Mouse (Mus musculus) lung, postnatal 10 days (tissue): ENCODE results near the gene Tmem131l.

Experiments
- DNase-seq: peaks from one replicate; pipeline ENCODE4 v3.0.0; 2021

The Tmem131l gene

DNA sequence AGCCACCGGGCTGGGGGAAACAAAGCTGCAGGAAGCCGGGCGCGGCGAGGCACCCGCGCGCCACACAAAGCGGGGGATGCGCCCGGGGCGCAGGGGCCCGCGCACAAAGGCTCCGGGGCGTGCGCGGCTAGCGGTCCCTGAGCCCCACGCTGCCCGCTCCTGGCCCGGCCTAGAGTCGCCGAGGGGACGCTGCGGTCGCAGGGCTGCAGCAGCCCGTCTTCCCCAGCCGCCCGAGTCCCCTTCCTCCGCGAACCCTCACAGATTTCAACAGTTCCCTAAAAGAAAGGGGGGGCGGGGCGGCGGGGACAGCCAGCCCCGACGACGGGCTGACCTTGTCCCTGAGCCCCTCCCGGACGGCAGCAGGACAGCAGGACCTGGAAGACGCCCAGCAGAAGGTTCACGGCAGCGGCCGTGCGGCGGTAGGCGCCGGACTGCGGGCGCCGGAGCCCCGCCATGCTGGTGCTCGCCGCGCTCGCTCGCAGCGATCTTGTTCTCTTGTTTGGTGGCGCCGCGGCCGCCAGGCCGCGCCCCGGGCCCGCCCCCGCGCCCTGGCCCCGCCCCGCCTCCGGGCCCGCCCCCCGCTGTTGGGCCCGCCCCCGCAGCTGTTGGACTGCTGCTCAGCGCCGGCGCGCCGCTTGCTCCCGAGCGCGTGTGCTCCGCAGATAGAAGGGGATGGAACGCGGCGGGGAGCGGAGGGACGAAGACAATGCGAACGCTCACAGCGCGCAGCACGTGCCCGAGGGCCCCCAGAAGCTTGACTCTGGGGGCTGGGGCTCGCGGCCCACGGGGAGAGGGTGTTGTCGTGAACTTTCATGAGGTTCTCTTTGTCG is at the start of gene Tmem131l:
Gene Tmem131l (minus strand): TSS at position 530 of the 830 bp plus-strand sequence.
- DNase-seq = peak; percentile 81

DNA sequence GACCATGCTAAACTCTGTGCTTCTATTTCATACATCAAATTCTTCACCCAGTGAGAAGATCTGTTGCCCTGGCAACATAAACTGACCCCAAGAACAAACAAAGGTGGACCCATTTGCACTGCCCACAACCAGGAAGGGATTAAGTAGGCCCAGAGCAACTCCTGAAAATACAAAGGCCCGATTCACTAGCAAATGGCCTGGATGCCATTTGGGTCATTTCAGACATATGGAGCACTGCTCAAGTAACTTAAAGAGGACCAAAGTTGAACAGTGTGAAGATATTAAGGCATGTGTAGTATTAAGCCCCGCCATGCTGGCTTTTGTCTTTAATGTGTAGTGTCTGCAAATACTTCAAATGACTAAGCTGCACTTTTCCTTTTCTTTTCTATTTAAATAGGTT is 46.9 kb upstream of the Tmem131l start:
- no peak for DNase-seq

DNA sequence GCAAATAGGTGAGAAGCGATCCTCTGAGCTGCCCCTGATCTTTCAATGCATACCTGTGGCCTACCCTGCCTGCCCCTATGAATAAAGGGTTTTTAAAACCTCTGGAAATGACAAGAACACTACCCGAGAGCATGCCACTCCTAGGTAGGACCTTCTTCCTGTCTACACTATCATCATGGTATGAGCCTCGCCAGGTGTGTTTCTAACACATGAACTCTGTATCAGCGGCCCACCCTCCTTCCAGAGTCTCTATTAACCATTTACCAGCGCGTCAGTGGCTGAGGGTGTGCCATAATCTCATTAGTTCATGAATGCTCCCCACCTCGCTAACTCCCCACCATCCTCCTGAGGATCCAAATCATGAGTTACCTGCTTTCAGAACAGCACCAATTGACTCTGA is 46.4 kb upstream of the Tmem131l start:
- no peak for DNase-seq

DNA sequence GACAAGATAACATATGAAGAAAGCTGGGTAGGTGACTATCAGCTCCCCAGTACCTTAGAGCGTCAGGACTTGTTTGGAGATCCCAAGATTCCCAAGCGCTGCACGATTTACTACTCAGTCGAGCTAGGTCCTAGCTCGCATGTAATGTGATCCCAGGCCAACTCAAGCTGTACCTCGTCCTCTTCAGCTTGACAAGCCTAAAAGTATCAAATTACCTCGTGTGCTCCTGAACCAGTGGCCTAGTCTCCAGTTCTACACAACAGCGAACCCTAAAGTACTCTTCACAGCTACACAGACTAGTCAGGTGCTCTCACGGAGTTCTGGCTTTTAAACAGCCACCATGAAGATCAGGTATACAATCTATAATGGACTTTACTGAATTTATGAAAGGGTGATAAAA is 45.5 kb upstream of the Tmem131l start:
- no peak for DNase-seq

DNA sequence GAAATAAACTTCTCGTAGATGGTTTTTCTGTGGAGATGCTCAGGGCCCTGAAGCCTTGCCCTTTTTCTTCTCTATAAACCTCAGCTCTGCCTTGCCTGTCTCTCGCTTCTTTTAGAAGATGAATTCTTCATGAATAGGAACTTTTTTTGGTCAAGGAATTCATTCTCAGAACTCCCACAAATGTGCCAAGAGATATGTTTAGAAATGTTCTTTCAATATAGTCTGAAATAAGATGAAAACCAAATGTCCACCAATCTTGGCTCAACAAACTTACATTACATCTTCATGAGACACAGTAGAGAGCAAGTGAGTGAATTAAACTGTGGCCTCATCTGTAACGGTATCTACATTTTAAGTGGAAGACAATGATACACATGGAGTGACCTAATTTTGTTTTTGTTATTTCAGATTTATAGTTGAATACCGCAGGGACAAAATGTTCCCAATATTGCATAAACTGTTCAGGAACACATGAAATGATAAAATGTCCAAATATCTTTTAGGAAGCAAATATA is 41.3 kb upstream of the Tmem131l start:
- no peak for DNase-seq

DNA sequence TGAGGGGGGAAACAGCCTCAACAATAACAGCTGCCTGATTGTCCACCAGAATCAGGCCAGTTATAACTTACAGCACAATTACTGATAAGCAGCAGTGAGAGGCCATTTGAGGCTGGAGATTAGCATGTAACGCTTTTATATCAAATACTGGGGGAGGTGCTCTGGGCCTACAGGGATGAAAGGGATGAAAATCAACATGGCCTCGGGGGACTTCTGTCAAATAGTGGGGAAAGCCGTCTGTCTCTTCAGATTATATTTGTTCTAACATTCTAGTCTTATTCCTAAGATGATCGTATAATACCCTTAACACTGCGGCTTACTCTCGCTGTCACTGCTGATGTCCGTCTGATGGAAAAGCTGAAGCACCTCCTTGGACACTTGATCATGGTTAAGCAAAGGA is 40.1 kb upstream of the Tmem131l start:
- no peak for DNase-seq

DNA sequence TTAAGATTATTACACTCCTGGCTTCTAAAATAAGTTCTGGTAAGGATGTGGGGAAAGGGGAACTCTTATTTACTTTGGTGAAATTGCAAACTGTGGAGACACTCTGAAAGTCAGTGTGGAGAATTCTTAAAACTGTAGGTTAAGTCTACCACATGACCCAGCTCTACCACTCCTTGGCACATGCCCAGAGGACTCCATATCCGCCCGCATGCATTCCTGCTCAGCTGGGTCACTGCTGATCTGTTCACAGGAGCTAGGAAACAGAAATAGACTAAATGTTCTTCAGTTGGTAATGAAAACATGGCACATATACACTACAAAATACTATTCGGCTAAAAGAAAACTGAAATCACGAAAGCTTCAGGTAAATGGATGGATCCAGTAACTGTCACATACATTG is 37.5 kb upstream of the Tmem131l start:
- DNase-seq = no peak

DNA sequence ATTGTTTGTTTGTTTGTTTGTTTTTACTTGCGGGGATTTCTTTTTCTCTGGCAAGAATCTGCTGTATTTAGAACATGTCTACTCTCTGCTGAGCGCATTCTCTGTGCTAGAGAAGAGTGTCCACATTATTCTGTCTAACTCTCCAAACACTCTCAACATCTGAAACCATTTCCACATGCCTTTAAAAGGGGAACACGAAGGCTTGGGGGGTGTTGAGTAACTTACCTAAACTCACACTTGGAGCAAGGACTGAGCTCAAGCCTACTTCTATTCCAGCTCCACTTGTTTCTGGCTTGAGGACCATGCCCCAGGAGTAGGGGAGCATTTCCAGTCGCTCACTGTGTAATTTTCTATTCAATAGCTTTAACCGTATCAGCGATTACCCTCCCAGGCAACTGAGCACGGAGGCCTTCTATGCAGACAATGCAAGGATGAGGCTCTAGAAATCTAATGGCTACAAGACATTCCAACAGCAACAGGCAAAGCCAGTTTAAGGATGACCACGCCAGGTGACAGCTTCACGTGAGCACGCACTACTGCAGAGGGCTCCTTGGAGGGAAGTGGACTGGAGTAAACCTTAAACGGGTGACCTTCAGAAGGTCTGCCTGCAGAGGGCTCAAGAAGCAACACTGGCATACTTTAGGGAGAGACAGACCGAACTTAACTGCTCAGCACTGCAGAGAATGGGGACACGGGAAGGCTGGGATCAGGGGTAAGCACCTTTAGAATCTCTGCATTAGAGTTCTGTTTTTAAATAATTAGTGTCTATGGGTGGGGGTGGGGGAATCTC is 36.8 kb upstream of the Tmem131l start:
- DNase-seq = no peak

DNA sequence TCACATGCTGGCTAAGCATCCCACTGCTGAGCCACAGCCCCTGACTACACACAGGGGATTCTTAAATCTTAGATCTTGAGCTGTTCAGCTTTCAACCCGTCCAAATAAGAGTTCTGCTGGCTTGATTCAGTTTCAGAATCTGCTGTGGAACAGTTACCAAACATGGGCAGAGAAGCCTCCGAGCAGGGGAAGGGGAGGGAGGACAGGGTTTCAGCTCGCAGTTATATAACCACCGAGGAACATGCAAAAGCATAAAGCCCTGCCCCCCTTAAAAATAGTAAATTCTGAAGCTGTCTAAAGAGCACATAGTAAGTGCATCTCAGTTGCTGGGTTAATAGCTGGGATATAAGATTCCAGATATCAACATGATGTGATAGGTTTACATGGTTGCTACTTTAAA is 35.5 kb upstream of the Tmem131l start:
- peak; percentile 24 for DNase-seq

DNA sequence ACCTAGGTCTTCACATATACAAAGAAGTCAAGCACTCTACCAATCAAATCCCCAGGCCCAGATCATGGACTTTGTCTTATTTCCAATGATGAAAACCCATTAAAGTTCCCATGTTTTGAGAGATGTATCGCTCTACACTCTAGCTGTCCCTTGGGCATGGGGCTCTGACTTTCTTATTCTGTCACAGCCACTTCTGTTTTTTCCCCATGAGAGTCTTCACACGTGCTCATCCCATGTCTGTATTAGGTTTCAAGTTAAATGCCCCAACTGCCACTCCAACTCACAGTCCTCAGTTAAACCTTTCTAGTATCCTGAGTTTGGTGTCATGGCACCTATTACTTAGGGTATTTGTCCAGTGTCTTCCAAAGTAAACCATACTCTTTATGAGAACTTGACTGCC is 34.8 kb upstream of the Tmem131l start:
- DNase-seq = no peak

DNA sequence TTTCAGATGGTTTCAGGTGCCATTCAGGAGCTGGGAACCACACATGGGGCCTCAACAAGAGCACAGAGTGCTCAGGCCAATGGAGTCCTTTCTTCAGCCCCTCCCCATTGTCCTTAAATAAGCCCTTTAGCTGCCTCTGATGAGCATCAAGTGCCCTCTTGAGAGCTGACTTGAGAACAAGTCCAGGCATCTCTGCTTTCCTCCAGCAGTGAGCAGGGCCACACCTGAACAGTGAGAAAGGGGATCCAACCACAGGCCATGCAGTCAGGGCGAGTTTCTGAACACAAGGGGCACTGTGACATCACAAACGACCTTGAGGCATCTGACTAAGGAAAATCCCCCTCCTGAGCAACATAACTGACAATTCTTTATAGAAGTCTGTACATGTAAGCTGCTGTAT is 31.7 kb upstream of the Tmem131l start:
- DNase-seq = no peak

DNA sequence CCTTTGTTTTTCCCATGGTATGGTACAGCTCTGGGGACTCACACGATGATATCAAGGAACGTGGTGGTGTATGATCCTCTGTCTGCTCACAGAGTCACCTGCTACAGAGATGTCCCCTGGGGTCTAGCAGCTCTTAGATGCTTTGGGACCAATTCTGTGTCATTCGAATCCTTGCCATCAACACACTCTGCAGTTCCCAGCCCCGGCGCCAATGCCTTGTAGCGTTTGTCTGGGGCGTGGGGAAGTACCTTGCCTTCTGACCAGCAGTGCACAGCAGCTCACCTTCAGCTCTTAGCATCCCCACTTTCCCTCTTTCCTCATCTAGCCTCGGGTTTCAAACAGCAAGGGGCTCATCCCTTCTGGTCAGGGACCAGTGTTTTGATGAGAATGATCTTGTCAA is 30.8 kb upstream of the Tmem131l start:
- DNase-seq = no peak

DNA sequence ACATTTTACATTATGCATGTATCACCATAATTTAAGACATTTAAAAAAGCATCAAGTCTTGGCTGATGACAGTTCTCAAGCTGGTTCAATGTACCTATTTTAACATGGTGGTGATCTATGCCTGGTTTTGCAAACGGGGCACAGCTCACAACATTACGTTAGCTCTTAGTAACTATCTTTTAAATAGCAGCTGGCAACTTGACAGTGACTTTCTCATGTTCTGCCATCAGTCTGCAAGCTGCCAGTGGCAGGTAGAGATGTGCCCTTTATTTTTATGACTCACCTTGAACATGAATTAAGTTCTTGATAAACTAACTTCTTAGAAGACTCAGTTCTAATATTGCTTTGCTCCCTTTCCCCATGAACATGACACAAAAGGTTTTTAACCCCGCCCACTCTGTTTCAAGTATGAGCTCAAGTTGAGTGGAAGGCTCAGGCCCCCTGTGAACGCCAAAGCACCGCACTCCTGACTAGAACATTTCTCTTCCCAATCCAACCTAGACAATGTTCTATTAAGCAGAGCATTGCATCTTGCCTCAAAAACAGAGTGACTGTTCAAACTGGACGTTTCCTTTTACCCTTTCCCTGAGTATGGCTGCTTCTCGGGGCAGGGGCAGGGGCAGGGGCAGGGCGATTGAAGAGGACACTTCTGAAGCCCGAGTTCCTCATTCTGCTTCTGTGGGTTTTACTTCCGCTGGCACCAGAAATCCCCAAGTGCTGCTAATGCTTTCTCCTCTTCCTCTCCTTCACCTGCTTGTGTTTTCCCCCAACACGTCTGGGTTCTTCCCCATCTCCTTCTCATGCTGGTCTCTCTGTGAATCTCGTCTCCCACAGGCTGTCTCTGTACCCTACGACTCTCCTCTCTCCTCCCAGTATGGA is 29.1 kb upstream of the Tmem131l start:
- no peak for DNase-seq

DNA sequence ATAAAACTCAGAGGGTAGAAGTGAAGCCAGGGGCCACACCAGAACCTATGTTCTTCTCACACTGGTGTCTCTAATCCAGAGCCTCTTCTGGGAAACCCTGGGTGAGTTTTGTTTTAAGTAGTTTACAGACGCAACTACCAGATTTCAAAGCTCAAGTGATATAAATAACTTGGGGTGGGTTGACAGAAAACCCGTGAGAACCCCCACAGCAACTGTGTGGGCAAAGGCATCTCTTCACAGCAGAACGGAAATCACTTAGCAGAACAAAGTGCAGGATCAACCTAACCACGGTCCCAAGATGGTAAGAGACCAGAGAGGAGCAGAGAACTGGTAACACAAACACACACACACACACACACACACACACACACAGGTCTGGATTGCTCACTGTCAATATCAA is 25.9 kb upstream of the Tmem131l start:
- no peak for DNase-seq

DNA sequence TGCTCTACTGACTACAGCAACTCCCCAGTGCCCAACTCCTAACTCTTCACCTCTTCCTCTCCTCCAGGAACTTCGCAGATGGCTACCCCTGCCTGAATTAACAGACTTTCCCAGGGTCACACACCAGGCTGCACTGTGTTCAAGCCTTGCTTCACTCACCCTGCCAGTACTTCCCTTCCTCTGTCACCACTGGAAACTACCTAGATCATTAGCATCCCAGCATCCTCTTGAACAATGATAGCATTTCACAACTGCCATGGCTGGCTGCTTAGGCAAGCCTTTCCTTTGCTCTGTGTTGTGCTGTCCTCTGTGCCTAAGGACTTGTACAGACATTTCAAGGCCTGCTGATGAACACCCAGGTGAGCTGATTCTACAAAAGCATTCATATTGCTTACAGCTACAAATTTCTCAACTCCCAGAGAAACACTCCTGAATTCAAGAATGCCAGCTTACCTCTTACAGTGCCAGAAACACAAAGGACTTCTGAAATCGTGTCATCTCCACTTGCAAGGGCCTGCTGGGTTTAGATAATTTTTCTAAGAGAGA is 23.5 kb upstream of the Tmem131l start:
- DNase-seq = no peak

DNA sequence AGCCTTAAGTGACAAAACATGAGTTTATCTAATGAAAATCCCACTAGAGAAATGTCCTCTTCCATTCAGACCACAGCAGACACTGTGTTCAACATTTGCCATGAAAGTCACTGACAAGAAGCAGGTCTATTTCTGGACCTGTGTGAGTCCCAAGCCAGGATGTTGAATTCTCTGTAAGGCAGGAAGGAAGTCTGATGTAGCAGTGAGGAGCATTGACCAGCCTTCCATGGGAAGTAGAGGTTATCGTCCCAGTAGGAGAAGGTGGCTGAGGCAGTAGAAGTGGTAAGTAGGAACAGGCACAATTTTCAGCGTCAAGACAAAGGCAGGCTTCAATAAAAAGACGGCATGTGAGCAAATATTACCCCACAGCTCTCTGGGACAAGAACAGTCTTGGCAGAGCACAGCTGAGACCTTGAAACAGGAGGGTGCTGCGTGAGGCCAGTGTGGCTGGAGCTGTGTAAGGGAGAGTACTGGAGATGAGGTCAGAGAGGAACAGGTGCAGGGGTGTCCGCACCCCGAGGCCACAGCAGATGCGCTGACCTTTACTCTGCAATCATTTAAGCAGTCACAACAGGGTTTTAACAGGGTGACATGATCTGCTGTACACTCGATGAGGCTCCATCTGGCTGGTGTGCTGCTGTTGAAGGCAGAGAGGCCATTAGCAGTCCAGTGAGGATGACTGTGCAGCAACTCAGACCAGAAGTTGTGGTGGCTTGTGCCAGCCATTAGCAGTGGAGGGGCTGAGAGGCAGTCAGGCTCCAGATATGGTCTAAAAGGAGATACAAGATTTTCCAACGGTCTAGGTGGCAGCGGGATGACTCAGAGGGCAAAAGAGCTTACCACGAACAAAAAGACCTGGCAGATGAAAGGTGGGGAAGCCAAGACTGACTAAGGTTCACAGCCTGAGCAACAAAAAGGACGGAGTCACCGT is 21.8 kb upstream of the Tmem131l start:
- no peak for DNase-seq

DNA sequence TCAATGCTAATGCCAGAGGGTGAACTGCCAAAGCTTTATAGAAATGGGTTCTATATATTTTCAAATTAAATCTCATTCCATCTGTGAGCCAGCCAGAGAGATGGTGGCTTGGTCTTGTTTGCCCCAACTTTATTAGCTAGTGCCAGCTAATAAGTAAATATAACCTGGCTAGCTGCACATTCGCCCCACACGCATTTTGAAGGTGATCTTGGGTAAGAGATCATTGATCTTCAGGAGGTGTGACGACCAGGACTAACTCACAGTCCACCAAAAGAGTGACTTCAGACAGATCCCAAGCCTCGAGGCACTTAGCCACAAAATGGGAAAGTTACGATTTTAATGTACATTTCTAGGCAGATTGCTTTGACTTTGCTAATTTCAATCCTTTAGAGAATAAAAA is 21.0 kb upstream of the Tmem131l start:
- no peak for DNase-seq

DNA sequence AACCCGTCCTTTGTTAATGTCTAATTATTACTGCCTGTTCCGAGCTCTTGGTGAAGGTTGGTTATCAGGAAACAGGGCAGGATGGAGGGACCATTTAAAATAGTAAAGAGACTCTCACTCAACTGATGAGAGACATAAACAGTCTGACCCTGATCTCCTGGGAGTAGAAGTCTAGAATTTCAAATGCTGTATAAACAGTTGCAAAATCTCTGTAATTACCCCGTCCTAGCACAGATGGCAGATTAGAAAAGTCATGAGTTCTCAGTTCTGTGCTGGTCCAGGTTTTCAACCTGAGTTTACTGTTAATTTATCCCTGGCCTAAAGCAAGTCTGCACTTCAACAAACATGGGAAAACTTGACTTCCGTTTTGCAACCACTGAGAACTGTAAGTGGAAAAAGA is 20.2 kb upstream of the Tmem131l start:
- no peak for DNase-seq

DNA sequence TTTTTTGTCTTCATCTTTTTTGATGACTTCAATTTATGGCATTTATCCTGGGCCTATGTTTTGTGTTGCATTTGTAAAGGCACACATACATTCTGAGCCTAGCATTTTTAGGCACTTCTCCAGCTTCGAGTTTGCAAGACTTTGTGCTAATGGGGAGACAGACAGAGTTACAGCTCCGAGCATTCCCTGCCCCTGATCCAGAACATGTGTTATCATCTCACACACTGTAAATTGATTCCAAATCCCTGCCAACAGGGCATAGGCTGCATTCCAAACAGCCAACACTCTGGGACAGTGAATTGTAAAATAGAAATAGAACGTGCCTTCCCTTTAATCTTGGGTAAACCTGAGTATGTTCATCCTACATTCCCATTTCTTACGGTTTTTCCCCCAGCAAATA is 19.7 kb upstream of the Tmem131l start:
- no peak for DNase-seq

DNA sequence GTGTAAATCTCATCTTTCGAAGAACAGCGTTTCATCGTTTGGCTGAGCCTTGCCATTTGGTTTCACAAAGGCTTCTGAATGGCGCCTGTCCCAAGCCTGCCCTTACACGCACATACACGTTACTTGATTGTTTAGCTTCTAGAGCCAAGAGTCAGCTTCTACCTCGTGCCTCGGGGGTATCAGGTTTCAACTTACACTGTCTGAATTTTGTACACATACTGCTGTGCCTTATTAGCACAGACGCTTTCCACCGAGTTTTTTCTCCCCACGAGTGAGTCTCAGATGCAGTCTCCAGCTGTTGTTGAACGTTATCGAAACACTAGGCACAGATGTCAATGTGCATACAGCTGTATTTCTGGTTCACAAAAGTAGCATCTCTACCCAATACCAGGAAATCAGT is 19.3 kb upstream of the Tmem131l start:
- no peak for DNase-seq

DNA sequence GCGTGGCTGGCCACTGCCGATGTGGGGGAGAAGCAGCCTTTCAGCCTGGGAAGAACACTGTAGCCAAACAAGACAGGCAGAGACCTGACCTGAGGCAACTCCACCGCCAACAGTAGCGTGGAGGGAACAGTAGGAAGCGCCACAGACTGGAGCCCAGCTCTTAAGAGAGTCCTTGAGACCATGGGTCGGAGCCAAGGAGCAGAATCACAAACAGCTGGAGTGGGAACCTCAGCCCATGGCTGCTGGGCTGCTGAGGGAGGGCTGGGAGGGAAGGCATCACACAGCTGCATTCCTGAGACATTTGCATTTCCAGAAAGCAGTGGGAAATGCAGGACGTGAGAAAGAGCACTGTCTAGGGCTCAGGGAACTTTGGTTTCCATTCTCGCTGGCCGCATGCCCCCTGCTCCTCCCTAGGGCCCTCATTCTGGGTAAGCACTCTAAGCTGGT is 8.8 kb upstream of the Tmem131l start:
- peak; percentile 79 for DNase-seq

DNA sequence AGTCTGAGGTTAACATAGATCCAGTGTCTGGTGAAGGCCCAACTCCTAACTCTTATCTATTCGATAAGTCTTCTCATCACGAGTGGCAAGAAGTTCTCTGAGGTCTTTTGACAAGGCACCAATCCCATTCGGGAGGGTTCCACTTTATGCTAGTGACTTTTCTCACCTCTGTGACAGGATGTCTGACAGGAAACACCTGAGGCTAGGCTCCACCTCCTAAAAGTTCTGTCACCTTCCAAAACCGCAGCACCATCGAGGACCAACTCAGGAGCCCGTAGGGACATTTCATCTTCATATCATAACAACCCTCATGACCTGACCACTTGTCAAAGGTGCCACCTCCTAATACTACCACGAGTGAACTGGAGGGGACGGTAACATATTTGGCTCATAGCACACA is 6.2 kb upstream of the Tmem131l start:
- no peak for DNase-seq
